Mouse (Mus musculus): Measurements from ENCODE around the gene Txndc11. TPM values are rescaled to one million over a fixed set of nuclear protein-coding genes. Genes with fewer than 3 reads are reported as not detected.

Gene Txndc11
- polyA plus RNA-seq, 1 experiment from 2014 or later = 30.5 TPM

DNA sequence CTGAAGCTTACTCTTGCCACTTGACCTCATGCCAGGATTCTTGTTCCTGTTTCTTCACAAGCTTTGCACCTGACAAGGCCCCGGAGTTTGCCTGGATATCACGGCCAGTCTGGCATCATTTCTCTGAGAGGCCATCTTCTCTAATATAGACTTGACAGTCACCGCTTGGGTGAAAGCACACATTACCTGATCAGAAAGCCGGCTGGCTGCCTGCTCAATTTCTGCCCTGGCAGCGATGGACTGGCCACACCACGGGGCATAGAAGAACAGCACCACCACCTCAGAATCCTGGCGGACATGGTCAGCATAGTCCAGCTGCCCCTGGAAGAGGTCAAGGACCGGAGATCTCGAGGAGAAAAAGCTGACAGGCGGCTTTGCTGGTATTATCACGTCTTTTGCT lies 6.1 kb downstream of the Txndc11 start:
- H3K9ac ChIP-seq (ENCODE audit: low read length) = no peak overlapping the region
- H3K27me3 ChIP-seq (ENCODE audit: control insufficient read depth, insufficient read depth, low read length) = no peaks in the 10 kb centered on the region
- H3K4me1 ChIP-seq (replicated peaks; ENCODE audit: control insufficient read depth, insufficient read depth, low read length) = peaks cover 3% of the 10 kb centered on the region; the same call in 1 of the 2 replicates
- no peak overlapping the region for H3K4me3 ChIP-seq (ENCODE audit: low read depth, low read length)
- no peak overlapping the region for H3K4me2 ChIP-seq (ENCODE audit: low read depth, low read length, severe bottlenecking)
- WGBS = 92% methylated on average over 11 of the region's 11 CpGs
- H3K36me3 ChIP-seq (ENCODE audit: control insufficient read depth, insufficient read depth, low read length) = peaks cover 3% of the 10 kb centered on the region; the same call in 1 of the 2 replicates
- no peaks in the 10 kb centered on the region for H3K9me3 ChIP-seq (ENCODE audit: control insufficient read depth, low read length)
- no peak for ATAC-seq (replicated peaks; ENCODE audit: low FRiP score)
- no peak for DNase-seq (ENCODE audit: low spot score)
- no peak overlapping the region for H3K27ac ChIP-seq (ENCODE audit: low read depth, low read length)

GRCm38 (mm10) chr16:11125371-11125770 lies 9.1 kb downstream of the Txndc11 start:
- no peak overlapping the region for H3K27ac ChIP-seq (ENCODE audit: low read depth, low read length)
- H3K36me3 ChIP-seq (ENCODE audit: control insufficient read depth, insufficient read depth, low read length) = peaks cover 3% of the 10 kb centered on the region; the same call in 1 of the 2 replicates
- no peak for ATAC-seq (replicated peaks; ENCODE audit: low FRiP score)
- H3K27me3 ChIP-seq (ENCODE audit: control insufficient read depth, insufficient read depth, low read length) = no peaks in the 10 kb centered on the region
- WGBS = 93% methylated on average over 2 of the region's 2 CpGs
- no peak overlapping the region for H3K4me2 ChIP-seq (ENCODE audit: low read depth, low read length, severe bottlenecking)
- H3K4me3 ChIP-seq (ENCODE audit: low read depth, low read length) = no peak overlapping the region
- no peaks in the 10 kb centered on the region for H3K4me1 ChIP-seq (replicated peaks; ENCODE audit: control insufficient read depth, insufficient read depth, low read length)
- DNase-seq (ENCODE audit: low spot score) = no peak
- H3K9me3 ChIP-seq (ENCODE audit: control insufficient read depth, low read length) = no peaks in the 10 kb centered on the region
- H3K9ac ChIP-seq (ENCODE audit: low read length) = no peak overlapping the region

GRCm38 (mm10) chr16:11124110-11124509 lies 10.3 kb downstream of the Txndc11 start:
- H3K4me2 ChIP-seq (ENCODE audit: low read depth, low read length, severe bottlenecking) = no peak overlapping the region
- no peak overlapping the region for H3K9ac ChIP-seq (ENCODE audit: low read length)
- DNase-seq (ENCODE audit: low spot score) (no peak), ATAC-seq (replicated peaks; ENCODE audit: low FRiP score) (no peak)
- no peaks in the 10 kb centered on the region for H3K4me1 ChIP-seq (replicated peaks; ENCODE audit: control insufficient read depth, insufficient read depth, low read length)
- H3K36me3 ChIP-seq (ENCODE audit: control insufficient read depth, insufficient read depth, low read length) = peaks cover 3% of the 10 kb centered on the region; the same call in 1 of the 2 replicates
- no peaks in the 10 kb centered on the region for H3K27me3 ChIP-seq (ENCODE audit: control insufficient read depth, insufficient read depth, low read length)
- H3K4me3 ChIP-seq (ENCODE audit: low read depth, low read length) = no peak overlapping the region
- H3K27ac ChIP-seq (ENCODE audit: low read depth, low read length) = no peak overlapping the region
- 96% methylated on average over 1 of the region's 1 CpGs for WGBS
- no peaks in the 10 kb centered on the region for H3K9me3 ChIP-seq (ENCODE audit: control insufficient read depth, low read length)

DNA sequence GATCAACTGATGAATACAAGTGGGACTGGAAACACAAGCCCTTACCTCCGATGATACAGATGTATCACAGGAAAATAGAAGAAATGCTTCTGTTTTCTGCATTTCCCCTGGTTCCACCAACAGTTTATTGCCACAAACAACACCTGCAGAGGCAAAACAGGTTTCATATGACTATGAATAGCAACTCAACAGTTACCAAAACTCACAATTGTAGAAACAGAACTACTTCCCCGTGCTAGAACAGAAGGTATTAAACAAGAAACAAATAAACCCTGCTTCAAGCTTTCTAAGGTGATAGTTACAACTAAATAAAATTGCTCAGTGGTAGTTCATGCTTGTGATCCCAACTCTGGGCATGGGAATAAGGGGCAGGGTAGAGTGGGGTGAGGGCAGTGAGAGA lies 11.8 kb downstream of the Txndc11 start:
- 90% methylated on average over 2 of the region's 2 CpGs for WGBS
- H3K4me1 ChIP-seq (replicated peaks; ENCODE audit: control insufficient read depth, insufficient read depth, low read length) = no peaks in the 10 kb centered on the region
- H3K4me2 ChIP-seq (ENCODE audit: low read depth, low read length, severe bottlenecking) = no peak overlapping the region
- no peak for ATAC-seq (replicated peaks; ENCODE audit: low FRiP score)
- DNase-seq (ENCODE audit: low spot score) = no peak
- H3K9ac ChIP-seq (ENCODE audit: low read length) = no peak overlapping the region
- no peaks in the 10 kb centered on the region for H3K9me3 ChIP-seq (ENCODE audit: control insufficient read depth, low read length)
- H3K36me3 ChIP-seq (ENCODE audit: control insufficient read depth, insufficient read depth, low read length) = peaks cover 3% of the 10 kb centered on the region; the same call in 1 of the 2 replicates
- no peaks in the 10 kb centered on the region for H3K27me3 ChIP-seq (ENCODE audit: control insufficient read depth, insufficient read depth, low read length)
- no peak overlapping the region for H3K4me3 ChIP-seq (ENCODE audit: low read depth, low read length)
- H3K27ac ChIP-seq (ENCODE audit: low read depth, low read length) = no peak overlapping the region

GRCm38 (mm10) chr16:11109198-11109740 lies 25.2 kb downstream of the Txndc11 start:
- Histone ChIP-seq H3K4me2 (ENCODE audit: low read depth, low read length, severe bottlenecking) (no peak overlapping the region), H3K9ac (ENCODE audit: low read length) (no peak overlapping the region), H3K4me3 (ENCODE audit: low read depth, low read length) (no peak overlapping the region), H3K9me3 (ENCODE audit: control insufficient read depth, low read length) (no peaks in the 10 kb centered on the region), H3K27ac (ENCODE audit: low read depth, low read length) (no peak overlapping the region), H3K36me3 (ENCODE audit: control insufficient read depth, insufficient read depth, low read length) (no peaks in the 10 kb centered on the region; the same call in 1 of the 2 replicates), H3K27me3 (ENCODE audit: control insufficient read depth, insufficient read depth, low read length) (no peaks in the 10 kb centered on the region), H3K4me1 (replicated peaks; ENCODE audit: control insufficient read depth, insufficient read depth, low read length) (no peaks in the 10 kb centered on the region)
- WGBS = 72% methylated on average over 4 of the region's 4 CpGs
- no peak for ATAC-seq (replicated peaks; ENCODE audit: low FRiP score)
- DNase-seq (ENCODE audit: low spot score) = no peak

GRCm38 (mm10) chr16:11104905-11105304 lies 29.5 kb downstream of the Txndc11 start:
- ATAC-seq (replicated peaks; ENCODE audit: low FRiP score) = no peak
- Histone ChIP-seq H3K4me2 (ENCODE audit: low read depth, low read length, severe bottlenecking) (no peak overlapping the region), H3K4me1 (replicated peaks; ENCODE audit: control insufficient read depth, insufficient read depth, low read length) (no peaks in the 10 kb centered on the region), H3K9me3 (ENCODE audit: control insufficient read depth, low read length) (no peaks in the 10 kb centered on the region), H3K36me3 (ENCODE audit: control insufficient read depth, insufficient read depth, low read length) (no peaks in the 10 kb centered on the region; the same call in 1 of the 2 replicates), H3K27me3 (ENCODE audit: control insufficient read depth, insufficient read depth, low read length) (no peaks in the 10 kb centered on the region), H3K4me3 (ENCODE audit: low read depth, low read length) (no peak overlapping the region), H3K27ac (ENCODE audit: low read depth, low read length) (no peak overlapping the region), H3K9ac (ENCODE audit: low read length) (no peak overlapping the region)
- no peak for DNase-seq (ENCODE audit: low spot score)
- WGBS = 76% methylated on average over 1 of the region's 1 CpGs

DNA sequence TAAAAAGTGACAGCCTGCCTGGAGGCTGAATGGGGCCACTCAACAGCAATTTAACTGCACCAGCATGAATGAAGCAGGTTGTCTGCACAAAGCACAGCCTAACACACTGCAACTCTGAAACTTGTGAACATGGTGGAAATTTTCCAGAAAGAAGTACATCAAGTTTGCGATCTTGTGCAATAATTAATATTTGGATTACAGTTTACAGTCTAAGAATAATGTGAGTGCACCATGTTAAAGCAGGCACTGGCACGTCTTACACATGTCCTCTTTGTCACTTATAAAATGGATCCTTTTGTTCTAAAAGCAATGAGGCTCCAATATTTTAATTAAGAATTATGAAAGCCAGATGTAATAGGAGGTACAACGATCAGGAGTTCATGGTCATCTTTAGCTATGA lies 37.1 kb downstream of the Txndc11 start:
- ATAC-seq (replicated peaks; ENCODE audit: low FRiP score) = no peak
- H3K36me3 ChIP-seq (ENCODE audit: control insufficient read depth, insufficient read depth, low read length) = no peaks in the 10 kb centered on the region
- 93% methylated on average over 3 of the region's 3 CpGs for WGBS

GRCm38 (mm10) chr16:11093717-11094386 lies 40.6 kb downstream of the Txndc11 start:
- Histone ChIP-seq H3K9ac (ENCODE audit: low read length) (no peak overlapping the region), H3K27ac (ENCODE audit: low read depth, low read length) (no peak overlapping the region), H3K4me3 (ENCODE audit: low read depth, low read length) (no peak overlapping the region), H3K4me2 (ENCODE audit: low read depth, low read length, severe bottlenecking) (no peak overlapping the region), H3K4me1 (replicated peaks; ENCODE audit: control insufficient read depth, insufficient read depth, low read length) (no peaks in the 10 kb centered on the region), H3K9me3 (ENCODE audit: control insufficient read depth, low read length) (no peaks in the 10 kb centered on the region), H3K27me3 (ENCODE audit: control insufficient read depth, insufficient read depth, low read length) (no peaks in the 10 kb centered on the region), H3K36me3 (ENCODE audit: control insufficient read depth, insufficient read depth, low read length) (no peaks in the 10 kb centered on the region; the same call in 1 of the 2 replicates)
- WGBS = 94% methylated on average over 13 of the region's 13 CpGs
- ATAC-seq (replicated peaks; ENCODE audit: low FRiP score) = no peak
- no peak for DNase-seq (ENCODE audit: low spot score)

More for the DNA sequence above, 37.1 kb downstream of the Txndc11 start:
- Histone ChIP-seq H3K9me3 (ENCODE audit: control insufficient read depth, low read length) (no peaks in the 10 kb centered on the region), H3K27ac (ENCODE audit: low read depth, low read length) (no peak overlapping the region), H3K4me2 (ENCODE audit: low read depth, low read length, severe bottlenecking) (no peak overlapping the region), H3K9ac (ENCODE audit: low read length) (no peak overlapping the region), H3K4me3 (ENCODE audit: low read depth, low read length) (no peak overlapping the region), H3K4me1 (replicated peaks; ENCODE audit: control insufficient read depth, insufficient read depth, low read length) (no peaks in the 10 kb centered on the region), H3K27me3 (ENCODE audit: control insufficient read depth, insufficient read depth, low read length) (no peaks in the 10 kb centered on the region)
- no peak for DNase-seq (ENCODE audit: low spot score)

DNA sequence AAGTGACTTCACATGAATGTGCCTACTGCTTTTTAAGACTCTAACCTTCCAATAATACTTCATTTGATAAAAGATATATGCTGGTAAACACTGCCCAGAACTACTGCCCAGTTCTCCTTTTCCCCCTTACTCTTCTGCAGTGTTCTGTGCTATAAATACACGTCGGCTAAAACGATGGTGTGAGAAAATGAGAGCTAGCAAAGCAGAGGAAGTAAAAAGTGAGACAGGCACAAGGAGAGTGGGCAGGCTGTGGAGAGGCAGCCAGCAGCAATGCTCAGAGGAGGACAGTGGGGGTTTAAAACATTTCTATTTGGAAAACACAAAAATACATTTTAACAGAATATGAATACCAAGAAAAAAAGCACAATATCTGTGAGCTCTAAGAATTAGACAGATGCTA lies 41.9 kb downstream of the Txndc11 start:
- H3K4me2 ChIP-seq (ENCODE audit: low read depth, low read length, severe bottlenecking) = no peak overlapping the region
- no peaks in the 10 kb centered on the region; the same call in 1 of the 2 replicates for H3K36me3 ChIP-seq (ENCODE audit: control insufficient read depth, insufficient read depth, low read length)
- H3K27ac ChIP-seq (ENCODE audit: low read depth, low read length) = no peak overlapping the region
- WGBS = 94% methylated on average over 3 of the region's 3 CpGs
- DNase-seq (ENCODE audit: low spot score) (no peak), ATAC-seq (replicated peaks; ENCODE audit: low FRiP score) (no peak)
- H3K9me3 ChIP-seq (ENCODE audit: control insufficient read depth, low read length) = no peaks in the 10 kb centered on the region
- no peaks in the 10 kb centered on the region for H3K4me1 ChIP-seq (replicated peaks; ENCODE audit: control insufficient read depth, insufficient read depth, low read length)
- no peak overlapping the region for H3K9ac ChIP-seq (ENCODE audit: low read length)
- H3K4me3 ChIP-seq (ENCODE audit: low read depth, low read length) = no peak overlapping the region
- H3K27me3 ChIP-seq (ENCODE audit: control insufficient read depth, insufficient read depth, low read length) = no peaks in the 10 kb centered on the region
